In the genomic region with DNA sequence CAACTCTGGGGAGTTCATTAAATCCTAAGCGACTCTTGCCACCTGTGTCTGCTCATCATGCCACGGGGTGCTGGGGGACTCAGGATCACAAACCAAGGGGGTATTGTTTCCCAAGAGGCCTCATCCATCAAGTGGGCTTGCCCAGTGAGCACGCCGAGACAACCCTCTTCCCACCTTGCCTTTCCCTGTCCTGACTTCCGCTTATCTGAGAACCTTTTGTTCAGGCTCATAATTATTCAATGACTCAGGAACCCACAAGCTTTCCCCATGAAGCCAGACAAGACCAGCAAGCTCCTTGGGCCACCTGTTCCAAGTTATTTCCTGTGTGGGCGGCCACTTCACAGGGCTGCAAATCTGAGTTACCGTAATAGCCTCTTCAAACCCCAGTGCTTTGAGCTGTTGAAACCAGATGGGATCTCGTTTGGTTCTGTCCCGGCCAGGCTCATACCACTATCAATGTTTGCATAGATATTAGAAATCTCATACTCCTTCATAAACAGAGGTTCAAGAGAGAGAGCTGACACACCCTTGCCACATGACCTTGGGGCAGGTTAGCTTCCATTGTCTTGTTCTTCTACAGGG, we compare ENCODE assay signal across 11 mouse cellular contexts.
DNase-seq lines count a peak whose midpoint lies in the region; ATAC-seq lines count a peak whose summit lies in the region.
"Had no signal": no experiment of that assay in that cellular context is flagged by ENCODE, and none has a peak within 500 bp of the region (broad histone marks: within the 10 kb centered on the region; RNA-seq: fewer than 3 reads in every experiment).

No protein-coding gene starts in this region.

- no peak overlapping the region for H3K27ac ChIP-seq in intestine, embryonic 15.5 days
- H3K27ac ChIP-seq: forebrain, embryonic 12.5 days had no signal

- H3K27me3 ChIP-seq in intestine, embryonic 15.5 days (replicated peaks): no peaks in the 10 kb centered on the region
- H3K27me3 ChIP-seq: forebrain, embryonic 12.5 days had no signal

- WGBS in intestine, embryonic 15.5 days: 52% methylated on average over 9 of the region's 9 CpGs

- no peaks in the 10 kb centered on the region for H3K4me1 ChIP-seq in intestine, embryonic 15.5 days (replicated peaks)

- peak; percentile 94 for DNase-seq in 3T3-L1 (ENCODE audit: low read depth, low spot score)
- peak; percentile 96 for DNase-seq in Muller cell, postnatal 12 days (ENCODE audit: inconsistent ontology term)
- peak; percentile 10 for DNase-seq in lung, postnatal 10 days
- no peak for DNase-seq in cerebellum, postnatal 4 days (ENCODE audit: low spot score in 2 of 2)
- DNase-seq in embryo, embryonic 10 days (ENCODE audit: low spot score): no peak
- no peak for DNase-seq in cerebellum, postnatal 36 days
- no peak for DNase-seq in frontal cortex, postnatal 10 days (ENCODE audit: low spot score in 2 of 2)
- DNase-seq: right cerebral cortex, postnatal 14 days had no signal

- no peaks in the 10 kb centered on the region for H3K9me3 ChIP-seq in intestine, embryonic 15.5 days
- H3K9me3 ChIP-seq: forebrain, embryonic 12.5 days had no signal

- no peaks in the 10 kb centered on the region for H3K36me3 ChIP-seq in intestine, embryonic 15.5 days
- H3K36me3 ChIP-seq: forebrain, embryonic 12.5 days had no signal

- H3K4me3 ChIP-seq in intestine, embryonic 15.5 days (replicated peaks): no peak overlapping the region
- H3K4me3 ChIP-seq: forebrain, embryonic 12.5 days had no signal

- H3K4me2 ChIP-seq in intestine, embryonic 15.5 days (replicated peaks): no peak overlapping the region
- H3K4me2 ChIP-seq: forebrain, embryonic 12.5 days; liver, embryonic 11.5 days had no signal

- peak; percentile 39; the same call in 1 of the 2 replicates for ATAC-seq in intestine, embryonic 15.5 days

- no peak overlapping the region for H3K9ac ChIP-seq in intestine, embryonic 15.5 days
- H3K9ac ChIP-seq: forebrain, embryonic 12.5 days had no signal

Comparison
In these comparisons a context has a peak if more than half of its experiments do, and no peak if none do; other contexts are left out.
1. DNase-seq: peak in 3T3-L1 (single experiment), Muller cell, postnatal 12 days (single experiment) and lung, postnatal 10 days (single experiment); none in cerebellum, postnatal 4 days (0 of 2), embryo, embryonic 10 days (single experiment), cerebellum, postnatal 36 days (0 of 2) and frontal cortex, postnatal 10 days (0 of 2).